Mouse (Mus musculus): Measurements from ENCODE around the gene Fut7. TPM values are rescaled to one million over a fixed set of nuclear protein-coding genes. Genes with fewer than 3 reads are reported as not detected.

Gene Fut7
- total RNA-seq, 2 experiments from 2014 or later = not detected

GRCm38 (mm10) chr2:25417426-25417825 is 5.6 kb upstream of the Fut7 start:
- DNase-seq = peak in 1 of 2 experiments; percentile 47
- intact Hi-C loops (cut with DNase I) = no loop called here

GRCm38 (mm10) chr2:25421896-25422295 is 1.2 kb upstream of the Fut7 start:
- peak; percentile 42 to 54 for DNase-seq
- intact Hi-C loops (cut with DNase I) = loop anchor here (1.0 to 5.0 kb wide), 2 partner anchors 61 to 130 kb away; no protein-coding TSS in a partner anchor

GRCm38 (mm10) chr2:25423626-25424025 is 559 bp downstream of the Fut7 start:
- DNase-seq = no peak

GRCm38 (mm10) chr2:25425481-25425880 is 2.4 kb downstream of the Fut7 start:
- DNase-seq = no peak
- intact Hi-C loops (cut with DNase I) = no loop called here

More at GRCm38 (mm10) chr2:25423626-25424025, 559 bp downstream of the Fut7 start:
- intact Hi-C loops (cut with DNase I) = loop anchor here (5.0 kb wide), 1 partner anchor 129 kb away; no protein-coding TSS in a partner anchor

- DNase-seq = peak; percentile 77 to 82
- intact Hi-C loops (cut with DNase I) = loop anchor here (2.0 kb wide), 1 partner anchor 50 kb away; no protein-coding TSS in a partner anchor
Measured at GRCm38 (mm10) chr2:25426721-25427191, 3.7 kb downstream of the Fut7 start.

- no peak for DNase-seq
- intact Hi-C loops (cut with DNase I) = loop anchor here (2.0 kb wide), 1 partner anchor 50 kb away; no protein-coding TSS in a partner anchor
Measured at GRCm38 (mm10) chr2:25427256-25427655, 4.2 kb downstream of the Fut7 start.

GRCm38 (mm10) chr2:25428442-25429236 is 5.6 kb downstream of the Fut7 start, which contains the start of gene Abca2:
Gene Abca2 (plus strand): TSS chr2:25428703.
- DNase-seq = peak; percentile 97 to 98
- intact Hi-C loops (cut with DNase I) = no loop called here

- no peak for DNase-seq
Measured at GRCm38 (mm10) chr2:25429435-25430180, 6.5 kb downstream of the Fut7 start.

GRCm38 (mm10) chr2:25430395-25431233 is 7.5 kb downstream of the Fut7 start:
- no peak for DNase-seq
- intact Hi-C loops (cut with DNase I) = no loop called here

More at GRCm38 (mm10) chr2:25429435-25430180, 6.5 kb downstream of the Fut7 start:
- intact Hi-C loops (cut with DNase I) = no loop called here

GRCm38 (mm10) chr2:25431308-25431855 is 8.3 kb downstream of the Fut7 start:
- intact Hi-C loops (cut with DNase I) = no loop called here
- no peak for DNase-seq

- no peak for DNase-seq
- intact Hi-C loops (cut with DNase I) = no loop called here
Measured at GRCm38 (mm10) chr2:25432326-25433098, 9.4 kb downstream of the Fut7 start.

GRCm38 (mm10) chr2:25433101-25433500 is 10.0 kb downstream of the Fut7 start:
- intact Hi-C loops (cut with DNase I) = no loop called here
- no peak for DNase-seq

- intact Hi-C loops (cut with DNase I) = no loop called here
- DNase-seq = no peak
Measured at GRCm38 (mm10) chr2:25434292-25434691, 11.2 kb downstream of the Fut7 start.

- intact Hi-C loops (cut with DNase I) = no loop called here
- DNase-seq = no peak
Measured at GRCm38 (mm10) chr2:25436286-25436820, 13.3 kb downstream of the Fut7 start.

- DNase-seq = no peak
- intact Hi-C loops (cut with DNase I) = no loop called here
Measured at GRCm38 (mm10) chr2:25441067-25441466, 18.0 kb downstream of the Fut7 start.

- intact Hi-C loops (cut with DNase I) = no loop called here
- DNase-seq = no peak
Measured at GRCm38 (mm10) chr2:25442682-25443081, 19.6 kb downstream of the Fut7 start.

GRCm38 (mm10) chr2:25450853-25451647 is 28.0 kb downstream of the Fut7 start:
- no peak for DNase-seq

GRCm38 (mm10) chr2:25452951-25453350 is 29.9 kb downstream of the Fut7 start:
- intact Hi-C loops (cut with DNase I) = no loop called here
- DNase-seq = no peak

More at GRCm38 (mm10) chr2:25450853-25451647, 28.0 kb downstream of the Fut7 start:
- intact Hi-C loops (cut with DNase I) = no loop called here
